Comparison of ENCODE assay signal across 8 mouse cellular contexts in the genomic region with DNA sequence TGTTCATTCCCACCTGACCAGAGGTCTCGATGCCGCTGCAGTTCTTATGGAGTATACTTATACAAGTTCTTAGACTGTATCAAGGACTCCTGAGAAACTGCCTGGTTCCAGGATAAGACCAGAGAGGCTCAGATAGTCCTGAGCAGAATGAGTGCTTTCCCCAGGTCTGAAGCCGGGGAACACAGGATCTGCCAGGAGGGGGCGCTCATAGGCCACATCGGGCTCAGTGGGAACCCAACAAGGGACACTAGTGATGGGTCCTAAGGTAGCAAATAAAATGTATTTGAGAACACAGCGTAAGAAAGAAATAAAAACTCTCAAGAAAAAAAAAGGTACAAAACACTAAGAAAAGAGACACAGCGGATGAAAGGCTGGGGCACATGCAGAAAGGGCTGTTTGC.
DNase-seq lines count a peak whose midpoint lies in the region; ATAC-seq and TF ChIP-seq lines count a peak whose summit lies in the region.
"Had no signal": no experiment of that assay in that cellular context is flagged by ENCODE, and none has a peak within 500 bp of the region (broad histone marks: within the 10 kb centered on the region; RNA-seq: fewer than 3 reads in every experiment).

No protein-coding gene starts in this region.

- no peak overlapping the region for H3K4me3 ChIP-seq in lung, embryonic 14.5 days (ENCODE audit: low read depth, low read length)
- H3K4me3 ChIP-seq in forebrain, embryonic 11.5 days (ENCODE audit: low read depth, low read length) = no peak overlapping the region
- H3K4me3 ChIP-seq: neural tube, embryonic 13.5 days had no signal

- ATAC-seq in lung, embryonic 14.5 days (ENCODE audit: insufficient read depth) = no peak
- ATAC-seq in forebrain, embryonic 11.5 days (replicated peaks; ENCODE audit: low FRiP score) = no peak
- ATAC-seq in activated CD4-positive, CD25-positive, alpha-beta regulatory T cell, adult 4 months = no peak

- WGBS in lung, embryonic 14.5 days = 45% methylated on average over 7 of the region's 7 CpGs
- 48% methylated on average over 7 of the region's 7 CpGs for WGBS in forebrain, embryonic 11.5 days

- no peaks in the 10 kb centered on the region for H3K27me3 ChIP-seq in lung, embryonic 14.5 days (ENCODE audit: insufficient read depth, low read length)
- no peaks in the 10 kb centered on the region for H3K27me3 ChIP-seq in forebrain, embryonic 11.5 days (ENCODE audit: control insufficient read depth, insufficient read depth, low read length)
- H3K27me3 ChIP-seq: neural tube, embryonic 13.5 days had no signal

- no peak overlapping the region for H3K9ac ChIP-seq in lung, embryonic 14.5 days
- no peak overlapping the region for H3K9ac ChIP-seq in forebrain, embryonic 11.5 days (ENCODE audit: low read length)
- H3K9ac ChIP-seq: neural tube, embryonic 13.5 days had no signal

- H3K27ac ChIP-seq in lung, embryonic 14.5 days (ENCODE audit: low read depth) = no peak overlapping the region
- H3K27ac ChIP-seq in forebrain, embryonic 11.5 days (ENCODE audit: low read depth, low read length) = no peak overlapping the region
- H3K27ac ChIP-seq: neural tube, embryonic 13.5 days had no signal

- H3K9me3 ChIP-seq in lung, embryonic 14.5 days (ENCODE audit: low read depth, low read length) = no peaks in the 10 kb centered on the region
- H3K9me3 ChIP-seq in forebrain, embryonic 11.5 days (ENCODE audit: control insufficient read depth, low read length) = no peaks in the 10 kb centered on the region
- H3K9me3 ChIP-seq: neural tube, embryonic 13.5 days had no signal

- H3K4me1 ChIP-seq in lung, embryonic 14.5 days (ENCODE audit: insufficient read depth) = no peaks in the 10 kb centered on the region
- no peaks in the 10 kb centered on the region for H3K4me1 ChIP-seq in forebrain, embryonic 11.5 days (replicated peaks; ENCODE audit: control insufficient read depth, insufficient read depth, low read length)
- H3K4me1 ChIP-seq: neural tube, embryonic 13.5 days had no signal

- peak; percentile 42 for DNase-seq in lung, embryonic 14.5 days
- DNase-seq in lung, postnatal 25 days (ENCODE audit: low spot score) = no peak
- DNase-seq in cerebellum, adult 18-20 months = peak; percentile 69 to 77
- DNase-seq in forebrain, embryonic 11.5 days (ENCODE audit: low spot score) = peak; percentile 82
- peak; percentile 77 to 84 for DNase-seq in layer of hippocampus, postnatal 36 days
- peak; percentile 6 for DNase-seq in retina, adult 2 months (ENCODE audit: low read depth, low spot score)

- H3K4me2 ChIP-seq in lung, embryonic 14.5 days = no peak overlapping the region
- H3K4me2 ChIP-seq in forebrain, embryonic 11.5 days (ENCODE audit: low read depth, low read length, severe bottlenecking) = no peak overlapping the region
- H3K4me2 ChIP-seq: neural tube, embryonic 13.5 days had no signal

- TF ChIP-seq CTCF in lung, embryonic 14.5 days (IDR thresholded peaks at IDR 0.05; ENCODE audit: low read depth) = peak; percentile 52

- no peaks in the 10 kb centered on the region for H3K36me3 ChIP-seq in lung, embryonic 14.5 days (ENCODE audit: insufficient read depth)
- H3K36me3 ChIP-seq in forebrain, embryonic 11.5 days (ENCODE audit: control insufficient read depth, insufficient read depth, low read length) = no peaks in the 10 kb centered on the region
- H3K36me3 ChIP-seq: neural tube, embryonic 13.5 days had no signal
